Mouse (Mus musculus) lung, embryonic 14.5 days (tissue): ENCODE results near the gene Ptcd1. TPM values are rescaled to one million over a fixed set of nuclear protein-coding genes. Genes with fewer than 3 reads are reported as not detected.

Source experiments
- ATAC-seq: fragments of 200-750 bp; cut with Nextera tagmentation; 2 replicates; pipeline ENCODE4 v1.8.0; 2017; ENCODE audit warnings: mild to moderate bottlenecking, moderate TSS enrichment, moderate library complexity; ENCODE audit not compliant: insufficient read depth
- DNase-seq: peaks from one replicate; pipeline ENCODE4 v3.0.0-alpha.2; 2015
- H3K27ac ChIP-seq: fragments of 300-500 bp; sonication (generic); 2 replicates; pipeline ENCODE4 v1.5.1; 2014; ENCODE audit warnings: low read depth, mild to moderate bottlenecking, moderate library complexity
- H3K27me3 ChIP-seq: fragments of 300-500 bp; sonication (generic); 2 replicates; pipeline ENCODE4 v1.6.1; 2014; ENCODE audit warnings: low read length, control low read depth; ENCODE audit not compliant: insufficient read depth
- H3K36me3 ChIP-seq: fragments of 300-500 bp; sonication (generic); 2 replicates; pipeline ENCODE4 v1.6.1; 2014; ENCODE audit warnings: control low read depth; ENCODE audit not compliant: insufficient read depth
- H3K4me1 ChIP-seq: fragments of 300-500 bp; sonication (generic); 2 replicates; pipeline ENCODE4 v1.6.1; 2014; ENCODE audit warnings: antibody characterized with exemption, control low read depth; ENCODE audit not compliant: insufficient read depth
- H3K4me2 ChIP-seq: fragments of 300-500 bp; sonication (generic); 2 replicates; pipeline ENCODE4 v1.6.1; 2014; ENCODE audit warnings: mild to moderate bottlenecking
- H3K4me3 ChIP-seq: fragments of 300-500 bp; sonication (generic); 2 replicates; pipeline ENCODE4 v1.5.1; 2014; ENCODE audit warnings: low read depth, low read length
- H3K9ac ChIP-seq: fragments of 300-500 bp; sonication (generic); 2 replicates; pipeline ENCODE4 v1.6.1; 2014
- H3K9me3 ChIP-seq: fragments of 300-500 bp; sonication (generic); 2 replicates; pipeline ENCODE4 v1.6.1; 2016; ENCODE audit warnings: low read depth, low read length, control low read depth
- CTCF ChIP-seq: IDR thresholded peaks from 2 replicates; pipeline ENCODE4 v1.5.1; 2016; ENCODE audit warnings: antibody characterized with exemption, low read depth
- WGBS: fragments of 180-500 bp; shearing (Covaris S2); extraction: QIAGEN DNeasy Blood & Tissue Kit; methylation state at CpG from one replicate; pipeline ENCODE4 v1.1.7; 2014; 5-methylcytosine and 5-hydroxymethylcytosine counted together
- polyA plus RNA-seq: library from polyadenylated mRNA; unstranded; fragments of >200 nt; fragmentation: Nextera tagmentation; extraction: Ambion mirVana; gene quantifications from 2 replicates; pipeline ENCODE4 v1.2.1, GENCODE M21; 2014

The Ptcd1 gene
- polyA plus RNA-seq, 1 experiment from 2014 or later = 13.0 TPM

GRCm38 (mm10) chr5:145164710-145165109 lies 2.2 kb downstream of the Ptcd1 start:
- Histone ChIP-seq H3K36me3 (peaks cover 33% of the 10 kb centered on the region), H3K9ac (no peak overlapping the region), H3K4me3 (no peak overlapping the region), H3K27me3 (no peaks in the 10 kb centered on the region), H3K4me1 (no peaks in the 10 kb centered on the region; the same call in 1 of the 2 replicates), H3K4me2 (no peak overlapping the region), H3K9me3 (no peaks in the 10 kb centered on the region), H3K27ac (no peak overlapping the region)
- ATAC-seq (no peak), DNase-seq (no peak)
- no peak for TF ChIP-seq CTCF
- 46% methylated on average over 3 of the region's 3 CpGs for WGBS

- Histone ChIP-seq H3K9me3 (no peaks in the 10 kb centered on the region), H3K4me3 (no peak overlapping the region), H3K4me2 (no peak overlapping the region), H3K27me3 (no peaks in the 10 kb centered on the region), H3K36me3 (peaks cover 55% of the 10 kb centered on the region), H3K9ac (no peak overlapping the region), H3K27ac (no peak overlapping the region), H3K4me1 (no peaks in the 10 kb centered on the region; the same call in 1 of the 2 replicates)
- no peak for TF ChIP-seq CTCF
- no peak for DNase-seq
- 93% methylated on average over 14 of the region's 14 CpGs for WGBS
- no peak for ATAC-seq
Measured at GRCm38 (mm10) chr5:145161361-145161760, 5.5 kb downstream of the Ptcd1 start.

GRCm38 (mm10) chr5:145152690-145153089 lies 14.2 kb downstream of the Ptcd1 start:
- Histone ChIP-seq H3K4me2 (no peak overlapping the region), H3K4me1 (no peaks in the 10 kb centered on the region), H3K27me3 (no peaks in the 10 kb centered on the region), H3K4me3 (no peak overlapping the region), H3K27ac (no peak overlapping the region), H3K9me3 (no peaks in the 10 kb centered on the region), H3K9ac (no peak overlapping the region), H3K36me3 (peaks cover 74% of the 10 kb centered on the region)
- no peak for ATAC-seq
- 93% methylated on average over 5 of the region's 5 CpGs for WGBS
- no peak for DNase-seq
- TF ChIP-seq CTCF = no peak

- no peak for DNase-seq
- peaks cover 86% of the 10 kb centered on the region for H3K36me3 ChIP-seq
- H3K9me3 ChIP-seq = no peaks in the 10 kb centered on the region
- no peaks in the 10 kb centered on the region for H3K4me1 ChIP-seq
- no peak for ATAC-seq
- no peak overlapping the region for H3K4me2 ChIP-seq
- no peak for TF ChIP-seq CTCF
- no peak overlapping the region for H3K27ac ChIP-seq
- no peak overlapping the region for H3K9ac ChIP-seq
- no peak overlapping the region for H3K4me3 ChIP-seq
- 83% methylated on average over 6 of the region's 6 CpGs for WGBS
- H3K27me3 ChIP-seq = no peaks in the 10 kb centered on the region
Measured at GRCm38 (mm10) chr5:145149294-145149693, 17.6 kb downstream of the Ptcd1 start.

- H3K9me3 ChIP-seq = no peaks in the 10 kb centered on the region
- no peak overlapping the region for H3K27ac ChIP-seq
- WGBS = 89% methylated on average over 5 of the region's 5 CpGs
- no peak for ATAC-seq
- no peak overlapping the region for H3K4me2 ChIP-seq
- no peak for DNase-seq
- peaks cover 88% of the 10 kb centered on the region for H3K36me3 ChIP-seq
- no peak for TF ChIP-seq CTCF
- no peak overlapping the region for H3K9ac ChIP-seq
- no peak overlapping the region for H3K4me3 ChIP-seq
- no peaks in the 10 kb centered on the region for H3K27me3 ChIP-seq
- no peaks in the 10 kb centered on the region for H3K4me1 ChIP-seq
Measured at GRCm38 (mm10) chr5:145147748-145148147, 19.2 kb downstream of the Ptcd1 start.

GRCm38 (mm10) chr5:145140611-145141010 lies 26.3 kb downstream of the Ptcd1 start:
- 0 out of 2 replicates have a peak, but pooled peaks cover 3% of the 10 kb centered on the region for H3K4me1 ChIP-seq
- TF ChIP-seq CTCF = no peak
- peaks cover 57% of the 10 kb centered on the region for H3K36me3 ChIP-seq
- H3K27ac ChIP-seq = peak overlapping the region; percentile 90
- H3K4me3 ChIP-seq = peak overlapping the region; percentile 96
- peak overlapping the region; percentile 90 for H3K9ac ChIP-seq
- DNase-seq = no peak
- no peaks in the 10 kb centered on the region for H3K9me3 ChIP-seq
- WGBS = under 1% methylated on average over 18 of the region's 18 CpGs
- peak overlapping the region; percentile 94 for H3K4me2 ChIP-seq
- peak; percentile 5; the same call in 1 of the 2 replicates for ATAC-seq
- H3K27me3 ChIP-seq = no peaks in the 10 kb centered on the region

GRCm38 (mm10) chr5:145139571-145140519 lies 27.1 kb downstream of the Ptcd1 start, which contains the start of the genes Pdap1 and Bud31:
Pdap1 (minus strand) TSS chr5:145140238.
Bud31 (plus strand) TSS chr5:145140362.
- H3K9me3 ChIP-seq = no peaks in the 10 kb centered on the region
- no peaks in the 10 kb centered on the region for H3K27me3 ChIP-seq
- WGBS = under 1% methylated on average over 84 of the region's 84 CpGs
- peak within 1 kb of the TSS; percentile 96 for H3K4me3 ChIP-seq
- H3K9ac ChIP-seq = peak within 1 kb of the TSS; percentile 90
- peak; percentile 95 for ATAC-seq
- 0 out of 2 replicates have a peak, but pooled peaks cover 3% of the 10 kb centered on the region for H3K4me1 ChIP-seq
- peak within 1 kb of the TSS; percentile 94 for H3K4me2 ChIP-seq
- peak; percentile 97 for DNase-seq
- H3K36me3 ChIP-seq = peaks cover 57% of the 10 kb centered on the region
- 0 out of 2 replicates have a peak, but pooled peaks have one; percentile 16 for TF ChIP-seq CTCF
- H3K27ac ChIP-seq = peak within 1 kb of the TSS; percentile 90
